Mouse (Mus musculus): ENCODE data around the gene Gadd45a. TPM values are rescaled to one million over a fixed set of nuclear protein-coding genes. Genes with fewer than 3 reads are reported as not detected.

The Gadd45a gene
- total and polyA plus RNA-seq, 2 experiments from 2014 or later = 7.9 to 16.9 TPM

DNA sequence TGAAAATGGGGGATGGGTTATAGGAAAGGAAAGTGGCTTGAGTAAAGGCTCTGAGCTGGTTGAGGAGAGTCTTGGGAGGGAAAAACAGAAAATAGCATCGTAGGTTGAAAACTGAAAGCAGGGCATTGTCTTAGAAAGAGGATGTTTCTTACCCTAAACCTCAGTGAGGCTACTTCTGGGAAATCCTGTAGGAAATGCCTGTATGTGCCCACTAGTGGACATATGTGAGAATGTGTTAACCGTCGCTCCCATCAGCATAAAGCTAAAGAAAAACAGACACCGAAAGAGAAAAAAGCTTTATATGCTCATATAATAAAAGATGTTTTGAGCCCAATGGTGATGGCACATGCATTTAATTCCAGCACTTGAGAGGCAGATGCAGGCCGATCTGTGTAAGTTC is 22.8 kb upstream of the Gadd45a start:
- DNase-seq (ENCODE audit: low spot score) (no peak), ATAC-seq (no peak)
- Histone ChIP-seq H3K9me3 (ENCODE audit: low read length) (no peaks in the 10 kb centered on the region), H3K36me3 (ENCODE audit: insufficient read depth, low read length) (no peaks in the 10 kb centered on the region), H3K4me2 (ENCODE audit: low read depth, low read length) (no peak overlapping the region), H3K4me1 (ENCODE audit: insufficient read depth, low read length) (no peaks in the 10 kb centered on the region), H3K27ac (no peak overlapping the region), H3K4me3 (ENCODE audit: low read length) (no peak overlapping the region), H3K27me3 (ENCODE audit: insufficient read depth, low read length) (no peaks in the 10 kb centered on the region), H3K9ac (replicated peaks; ENCODE audit: low read length) (no peak overlapping the region)
- peak; percentile 29 for TF ChIP-seq CTCF (IDR thresholded peaks at IDR 0.05; ENCODE audit: low read depth)
- WGBS = 88% methylated on average over 5 of the region's 5 CpGs

DNA sequence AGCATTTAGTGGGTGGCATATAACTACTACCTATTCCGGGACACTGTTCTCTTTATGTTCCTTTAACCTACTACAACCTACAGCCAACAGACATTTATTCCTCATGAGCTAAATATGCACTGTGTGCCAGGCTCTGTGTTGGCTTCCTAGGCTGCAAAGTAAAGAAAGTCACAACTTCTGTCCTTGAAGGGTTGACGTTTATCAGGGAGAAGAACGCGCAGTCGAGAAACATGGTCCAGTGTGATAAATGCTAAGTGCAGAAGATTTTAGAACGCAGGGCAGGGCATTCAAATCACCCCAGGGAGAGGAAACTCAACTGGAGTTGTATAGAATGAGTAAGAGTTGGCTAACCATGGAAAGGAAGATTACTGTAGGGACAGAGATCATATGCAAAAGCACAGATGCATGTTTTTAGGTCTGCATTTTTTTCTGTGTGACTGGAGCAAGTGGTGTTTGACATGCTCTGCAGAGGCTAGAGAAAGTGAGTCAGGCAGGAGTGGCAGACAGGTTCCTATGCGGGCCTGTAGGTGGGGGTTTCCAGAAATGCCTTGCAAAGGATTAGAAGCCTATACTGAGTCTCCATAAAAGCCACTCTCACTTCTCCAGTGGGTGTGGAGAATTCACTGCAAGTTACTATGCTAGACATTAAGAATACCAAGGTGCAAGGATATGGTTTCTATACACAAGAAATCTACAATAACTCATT is 20.9 kb upstream of the Gadd45a start:
- Histone ChIP-seq H3K4me3 (ENCODE audit: low read length) (no peak overlapping the region), H3K9me3 (ENCODE audit: low read length) (no peaks in the 10 kb centered on the region), H3K27ac (no peak overlapping the region), H3K9ac (replicated peaks; ENCODE audit: low read length) (no peak overlapping the region), H3K4me1 (ENCODE audit: insufficient read depth, low read length) (no peaks in the 10 kb centered on the region), H3K27me3 (ENCODE audit: insufficient read depth, low read length) (no peaks in the 10 kb centered on the region), H3K36me3 (ENCODE audit: insufficient read depth, low read length) (no peaks in the 10 kb centered on the region), H3K4me2 (ENCODE audit: low read depth, low read length) (no peak overlapping the region)
- ATAC-seq (no peak), DNase-seq (ENCODE audit: low spot score) (no peak)
- no peak for TF ChIP-seq CTCF (IDR thresholded peaks at IDR 0.05; ENCODE audit: low read depth)
- WGBS = 93% methylated on average over 7 of the region's 7 CpGs

DNA sequence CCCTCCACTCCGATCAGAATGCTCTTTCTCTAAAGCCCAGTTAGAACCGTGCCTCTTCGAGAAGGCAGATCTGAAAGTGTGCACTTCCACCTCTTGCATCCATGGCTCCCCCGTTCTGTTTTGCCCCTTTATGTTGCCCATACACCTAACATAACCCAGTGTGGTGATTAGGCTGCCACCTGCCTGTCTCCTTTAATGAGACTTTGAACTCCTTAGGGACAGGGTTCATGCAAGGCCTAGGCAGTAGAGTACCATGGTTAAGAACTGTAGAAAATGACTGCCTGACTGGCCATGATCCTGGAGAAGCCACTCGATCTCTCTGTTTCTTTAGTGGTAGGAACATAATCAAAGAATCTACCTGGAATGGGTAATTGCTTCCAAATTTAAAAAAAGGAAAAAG is 20.3 kb upstream of the Gadd45a start:
- Histone ChIP-seq H3K9me3 (ENCODE audit: low read length) (no peaks in the 10 kb centered on the region), H3K4me1 (ENCODE audit: insufficient read depth, low read length) (no peaks in the 10 kb centered on the region), H3K4me3 (ENCODE audit: low read length) (no peak overlapping the region), H3K27ac (no peak overlapping the region), H3K9ac (replicated peaks; ENCODE audit: low read length) (no peak overlapping the region), H3K4me2 (ENCODE audit: low read depth, low read length) (no peak overlapping the region), H3K36me3 (ENCODE audit: insufficient read depth, low read length) (no peaks in the 10 kb centered on the region), H3K27me3 (ENCODE audit: insufficient read depth, low read length) (no peaks in the 10 kb centered on the region)
- 88% methylated on average over 5 of the region's 5 CpGs for WGBS
- no peak for TF ChIP-seq CTCF (IDR thresholded peaks at IDR 0.05; ENCODE audit: low read depth)
- ATAC-seq (no peak), DNase-seq (ENCODE audit: low spot score) (no peak)

DNA sequence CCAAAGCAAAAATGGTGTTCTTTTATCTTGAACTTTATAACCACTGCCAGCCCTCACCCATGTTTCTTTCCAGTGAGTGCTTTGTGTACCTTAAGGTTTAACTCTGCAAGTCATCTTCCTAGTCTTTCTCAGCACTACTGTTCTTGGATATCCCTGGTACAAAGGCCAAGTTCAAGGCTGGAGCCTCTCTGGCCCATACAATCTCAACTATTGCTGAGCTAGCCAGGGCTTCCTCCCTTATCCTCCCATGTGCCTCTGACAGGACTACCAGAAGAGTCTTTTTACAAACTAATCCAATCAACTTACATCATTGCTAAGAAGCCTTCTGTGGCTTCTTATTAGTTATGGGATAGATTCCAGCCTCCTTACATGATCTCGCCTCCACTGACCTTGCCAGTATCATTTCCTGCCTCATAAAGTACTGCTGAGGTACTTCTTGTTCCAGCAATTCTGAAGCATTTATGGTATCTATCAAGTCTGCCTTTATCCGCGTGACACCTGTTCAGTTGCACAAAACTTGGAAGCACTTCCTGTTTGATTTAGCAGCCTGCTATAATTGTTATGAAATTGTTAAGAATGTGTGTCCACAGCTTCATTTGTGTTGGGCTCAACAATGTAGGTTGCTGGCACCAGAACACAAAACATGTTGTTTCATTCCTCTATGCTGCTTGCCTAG is 19.8 kb upstream of the Gadd45a start:
- H3K4me2 ChIP-seq (ENCODE audit: low read depth, low read length) = no peak overlapping the region
- H3K36me3 ChIP-seq (ENCODE audit: insufficient read depth, low read length) = no peaks in the 10 kb centered on the region
- no peak for ATAC-seq
- H3K9me3 ChIP-seq (ENCODE audit: low read length) = no peaks in the 10 kb centered on the region
- no peak overlapping the region for H3K4me3 ChIP-seq (ENCODE audit: low read length)
- TF ChIP-seq CTCF (IDR thresholded peaks at IDR 0.05; ENCODE audit: low read depth) = no peak
- H3K9ac ChIP-seq (replicated peaks; ENCODE audit: low read length) = no peak overlapping the region
- H3K27ac ChIP-seq = no peak overlapping the region
- no peaks in the 10 kb centered on the region for H3K4me1 ChIP-seq (ENCODE audit: insufficient read depth, low read length)
- no peak for DNase-seq (ENCODE audit: low spot score)
- no peaks in the 10 kb centered on the region for H3K27me3 ChIP-seq (ENCODE audit: insufficient read depth, low read length)
- 85% methylated on average over 3 of the region's 3 CpGs for WGBS

DNA sequence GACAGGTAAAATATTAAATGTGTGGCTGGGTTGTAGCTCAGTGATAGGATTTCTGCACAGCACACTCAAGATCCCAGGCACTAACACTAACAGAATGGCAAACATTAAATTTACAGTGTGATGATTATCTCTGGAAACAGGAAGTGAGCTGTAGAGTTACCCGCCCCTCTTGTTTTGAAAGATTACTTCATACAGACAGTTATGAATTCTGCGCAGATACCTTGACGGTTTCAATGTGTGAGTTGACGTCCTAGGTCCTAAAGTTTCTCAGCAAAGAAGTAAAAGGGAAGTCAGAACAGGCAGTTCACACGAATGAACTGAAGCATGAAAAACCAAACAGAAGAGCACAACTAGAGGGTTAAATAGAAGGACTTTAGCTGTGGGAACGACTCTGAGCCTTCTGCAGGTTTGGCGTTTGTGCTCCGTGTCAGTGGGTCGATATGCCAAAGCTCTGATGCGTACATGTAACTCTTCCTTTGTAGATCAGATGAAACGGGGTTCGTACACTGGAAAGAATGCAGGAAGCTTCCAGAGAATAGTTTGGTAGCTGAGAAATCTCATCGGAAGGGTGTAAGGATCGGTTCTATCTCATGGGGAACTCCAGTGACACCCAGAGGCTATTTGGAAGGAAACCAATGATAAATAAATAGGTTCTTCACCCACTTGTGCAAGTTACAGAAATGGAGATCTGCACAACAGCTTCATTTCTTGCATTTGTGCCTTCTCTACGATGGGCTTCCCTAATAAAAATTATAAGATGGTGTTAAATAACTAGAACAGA is 19.0 kb upstream of the Gadd45a start:
- no peak overlapping the region for H3K4me3 ChIP-seq (ENCODE audit: low read length)
- no peak for ATAC-seq
- no peaks in the 10 kb centered on the region for H3K9me3 ChIP-seq (ENCODE audit: low read length)
- no peak for DNase-seq (ENCODE audit: low spot score)
- H3K27ac ChIP-seq = no peak overlapping the region
- no peaks in the 10 kb centered on the region for H3K27me3 ChIP-seq (ENCODE audit: insufficient read depth, low read length)
- no peak overlapping the region for H3K9ac ChIP-seq (replicated peaks; ENCODE audit: low read length)
- no peak for TF ChIP-seq CTCF (IDR thresholded peaks at IDR 0.05; ENCODE audit: low read depth)
- H3K4me2 ChIP-seq (ENCODE audit: low read depth, low read length) = no peak overlapping the region
- H3K36me3 ChIP-seq (ENCODE audit: insufficient read depth, low read length) = no peaks in the 10 kb centered on the region
- H3K4me1 ChIP-seq (ENCODE audit: insufficient read depth, low read length) = no peaks in the 10 kb centered on the region
- WGBS = 81% methylated on average over 15 of the region's 15 CpGs

DNA sequence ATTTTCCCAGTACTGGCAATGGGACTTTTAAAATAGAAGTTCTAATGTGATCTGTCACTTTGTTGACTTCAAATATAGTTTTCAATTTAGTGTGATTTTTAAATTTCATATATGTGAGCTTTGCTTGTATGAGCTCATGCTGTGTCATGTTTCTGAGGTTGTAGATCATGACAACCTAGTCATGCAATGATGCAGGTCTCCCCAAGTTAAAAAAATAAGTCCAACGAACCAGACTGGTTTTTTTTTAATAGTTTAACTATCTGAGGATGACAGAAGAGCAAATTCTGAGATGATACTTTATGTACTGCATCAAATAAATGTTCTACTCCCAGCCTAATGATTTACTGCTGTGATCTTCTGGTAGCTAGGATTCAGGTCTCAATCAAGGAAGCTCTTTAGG is 12.8 kb upstream of the Gadd45a start:
- H3K36me3 ChIP-seq (ENCODE audit: insufficient read depth, low read length) = no peaks in the 10 kb centered on the region
- no peak for TF ChIP-seq CTCF (IDR thresholded peaks at IDR 0.05; ENCODE audit: low read depth)
- no peaks in the 10 kb centered on the region for H3K4me1 ChIP-seq (ENCODE audit: insufficient read depth, low read length)
- no peak overlapping the region for H3K9ac ChIP-seq (replicated peaks; ENCODE audit: low read length)
- 77% methylated on average over 1 of the region's 1 CpGs for WGBS
- H3K27ac ChIP-seq = no peak overlapping the region
- no peaks in the 10 kb centered on the region for H3K27me3 ChIP-seq (ENCODE audit: insufficient read depth, low read length)
- ATAC-seq (no peak), DNase-seq (ENCODE audit: low spot score) (no peak)
- H3K4me2 ChIP-seq (ENCODE audit: low read depth, low read length) = no peak overlapping the region
- no peak overlapping the region for H3K4me3 ChIP-seq (ENCODE audit: low read length)
- H3K9me3 ChIP-seq (ENCODE audit: low read length) = no peaks in the 10 kb centered on the region
